Comparison of ENCODE assay signal across 19 mouse cellular contexts in genomic region chr11:68610567-68610947, GRCm38 (mm10). TPM values are rescaled to one million over a fixed set of nuclear protein-coding genes. Genes with fewer than 3 reads are reported as not detected.
"Had no signal": no experiment of that assay in that cellular context is flagged by ENCODE, and none has a peak within 500 bp of the region (broad histone marks: within the 10 kb centered on the region; RNA-seq: fewer than 3 reads in every experiment).

No protein-coding gene starts in this region.

- H3K4me2 ChIP-seq: kidney, embryonic 15.5 days; limb, embryonic 12.5 days; limb, embryonic 15.5 days; liver, embryonic 11.5 days; midbrain, embryonic 13.5 days; stomach, embryonic 15.5 days had no signal

- ATAC-seq: inflammation-experienced regulatory T-cells, adult 6 months; liver, postnatal 0 days; midbrain, embryonic 13.5 days had no signal

- H3K27me3 ChIP-seq: kidney, embryonic 15.5 days; limb, embryonic 12.5 days; limb, embryonic 15.5 days; midbrain, embryonic 13.5 days; stomach, embryonic 15.5 days had no signal

- H3K4me3 ChIP-seq: kidney, embryonic 15.5 days; left cerebral cortex, adult 2 months; limb, embryonic 12.5 days; limb, embryonic 15.5 days; midbrain, embryonic 13.5 days; stomach, embryonic 15.5 days had no signal

- H3K36me3 ChIP-seq: kidney, embryonic 15.5 days; limb, embryonic 12.5 days; limb, embryonic 15.5 days; midbrain, embryonic 13.5 days; stomach, embryonic 15.5 days had no signal

- H3K4me1 ChIP-seq: midbrain, embryonic 13.5 days had no signal

- H3K9ac ChIP-seq: kidney, embryonic 15.5 days; limb, embryonic 12.5 days; limb, embryonic 15.5 days; liver, embryonic 14.5 days; liver, postnatal 0 days; midbrain, embryonic 13.5 days; stomach, embryonic 15.5 days had no signal

- H3K27ac ChIP-seq: kidney, embryonic 15.5 days; left cerebral cortex, adult 2 months; limb, embryonic 12.5 days; limb, embryonic 15.5 days; liver, embryonic 14.5 days; macrophage; midbrain, embryonic 13.5 days; stomach, embryonic 15.5 days had no signal

- DNase-seq: kidney, adult 11 months; kidney, adult 8-10 months; layer of hippocampus, postnatal 36 days; liver, postnatal 0 days; right cerebral cortex, postnatal 25 days; spleen, adult 18-20 months; thymus, postnatal 25 days had no signal

- H3K9me3 ChIP-seq: kidney, embryonic 15.5 days; limb, embryonic 12.5 days; limb, embryonic 15.5 days; midbrain, embryonic 13.5 days; stomach, embryonic 15.5 days had no signal

RNA-seq across cellular contexts. Expression of gene Ccdc42, which starts 23.7 kb away (rescaled TPM):
- polyA plus RNA-seq: inflammation-experienced regulatory T-cells, adult 6 months; liver, postnatal 0 days; macrophage; neural tube, embryonic 14.5 days had no signal

RNA-seq across cellular contexts. Expression of gene Mfsd6l, which starts 54.6 kb away (rescaled TPM):
- polyA plus RNA-seq: inflammation-experienced regulatory T-cells, adult 6 months; limb, embryonic 12.5 days; liver, embryonic 11.5 days; macrophage; midbrain, embryonic 13.5 days; neural tube, embryonic 11.5 days; neural tube, embryonic 14.5 days had no signal
